Mouse (Mus musculus): Measurements from ENCODE around the gene Btbd35f11.
"Not testable (repeated sequence)": the region's sequence is repeated elsewhere in the genome, so short reads cannot be mapped to it uniquely, and the experiment has no call there.

The Btbd35f11 gene

DNA sequence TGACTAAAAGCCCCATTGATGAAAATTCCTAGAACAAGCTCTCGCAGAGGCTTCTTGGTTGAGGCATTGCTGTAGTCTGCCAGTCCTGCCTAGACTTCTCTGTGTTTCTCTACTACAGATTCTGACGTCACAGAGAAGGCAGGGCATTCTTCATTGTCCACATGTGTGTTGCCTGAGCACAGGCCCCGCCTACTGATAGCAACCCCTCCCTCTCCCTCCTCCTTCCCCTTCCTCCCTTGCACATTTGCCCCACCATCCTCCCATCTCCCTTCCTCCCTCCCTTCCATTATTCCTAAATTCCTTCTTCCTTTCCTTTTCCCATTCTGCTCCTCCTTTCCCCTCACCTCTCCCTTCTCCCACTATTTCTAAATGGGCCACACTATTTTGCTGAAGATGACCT, at the start of gene Btbd35f11:
TSS of gene Btbd35f11 (minus strand) at position 101 of the 400 bp plus-strand sequence.
- not testable (repeated sequence) for DNase-seq (ENCODE audit: low read depth in 2 of 2, low spot score in 2 of 2)

DNA sequence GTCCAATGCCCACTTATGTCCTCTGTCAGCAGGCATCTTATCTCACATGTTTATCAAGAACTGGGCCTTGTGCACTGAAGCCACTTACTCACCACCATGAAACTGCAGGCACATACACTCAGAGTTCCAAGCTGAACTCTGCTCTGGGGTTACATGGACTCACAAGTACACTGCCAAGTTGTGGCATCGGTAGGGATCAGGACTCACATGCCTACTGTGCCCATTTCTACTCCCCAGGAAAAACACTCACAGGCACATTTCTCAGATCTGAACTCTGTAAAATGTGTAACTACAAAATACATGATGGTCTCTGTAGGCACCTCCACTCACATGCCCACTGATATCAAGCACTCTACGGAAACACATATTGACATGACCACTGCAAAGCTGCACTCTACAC, 33.5 kb downstream of the Btbd35f11 start:
- peak in 1 of 2 experiments; percentile 1 for DNase-seq (ENCODE audit: low read depth in 2 of 2, low spot score in 2 of 2)
